Mouse (Mus musculus): ENCODE data around the gene Sh3bp5.

The Sh3bp5 gene

DNA sequence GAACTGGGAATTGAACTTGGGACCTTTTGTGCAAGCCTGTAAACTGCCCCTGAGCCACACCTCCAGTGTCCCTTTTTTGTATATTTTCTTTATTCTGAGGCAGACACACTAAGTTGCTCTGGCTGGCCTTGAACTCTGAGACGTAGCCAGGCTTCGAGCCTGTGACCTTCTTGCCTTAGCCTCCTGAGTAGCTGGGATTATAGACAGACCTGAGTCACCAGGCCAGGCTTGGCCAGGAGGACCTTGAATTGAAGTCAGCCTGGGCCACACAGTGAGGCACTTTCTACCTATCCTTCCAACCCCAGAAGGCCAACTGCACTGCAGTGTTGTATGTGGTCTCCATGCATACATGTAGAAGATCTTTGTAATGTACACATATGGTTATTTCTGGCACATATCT, 39.5 kb downstream of the Sh3bp5 start:
- Histone ChIP-seq H3K36me3 (ENCODE audit: control insufficient read depth, insufficient read depth, low read length, poor library complexity, severe bottlenecking) (peaks cover 16% of the 10 kb centered on the region), H3K27me3 (ENCODE audit: control insufficient read depth, insufficient read depth, low read length, poor library complexity, severe bottlenecking) (no peaks in the 10 kb centered on the region)
- DNase-seq (ENCODE audit: low read depth, low spot score), result no peak

DNA sequence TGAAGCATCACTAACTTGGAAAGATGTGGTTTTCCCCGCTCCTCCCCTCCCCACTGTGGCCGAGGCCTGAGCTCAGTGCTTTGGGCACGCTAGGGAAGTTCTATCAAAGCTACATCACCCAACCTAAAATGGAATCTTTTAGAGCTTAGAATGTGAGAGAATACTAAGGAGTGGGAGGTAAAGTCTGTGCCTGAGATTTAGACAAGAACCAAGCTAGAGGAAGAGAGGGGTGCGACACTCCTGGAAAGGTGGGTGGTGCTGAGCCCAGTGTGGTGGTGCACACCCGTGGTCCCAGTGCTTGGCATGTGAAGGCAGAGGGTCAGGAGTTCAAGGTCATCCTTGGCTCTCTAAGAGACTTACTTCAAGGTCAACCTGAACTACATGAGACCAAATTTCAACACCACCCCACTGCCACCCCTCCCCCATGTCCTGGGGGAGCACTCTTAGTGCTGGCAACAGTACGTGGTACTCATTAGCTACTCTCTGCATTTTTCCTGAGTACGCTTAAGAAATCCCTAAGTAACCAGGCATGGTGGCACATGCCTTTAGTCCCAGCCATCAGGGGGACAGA, 40.2 kb downstream of the Sh3bp5 start:
- H3K27me3 ChIP-seq (ENCODE audit: control insufficient read depth, insufficient read depth, low read length, poor library complexity, severe bottlenecking), result no peaks in the 10 kb centered on the region
- peaks cover 13% of the 10 kb centered on the region for H3K36me3 ChIP-seq (ENCODE audit: control insufficient read depth, insufficient read depth, low read length, poor library complexity, severe bottlenecking)
- no peak for DNase-seq (ENCODE audit: low read depth, low spot score)

GRCm38 (mm10) chr14:31394822-31395532, 40.9 kb downstream of the Sh3bp5 start:
- DNase-seq (ENCODE audit: low read depth, low spot score), result peak; percentile 48
- no peaks in the 10 kb centered on the region for H3K27me3 ChIP-seq (ENCODE audit: control insufficient read depth, insufficient read depth, low read length, poor library complexity, severe bottlenecking)
- peaks cover 13% of the 10 kb centered on the region for H3K36me3 ChIP-seq (ENCODE audit: control insufficient read depth, insufficient read depth, low read length, poor library complexity, severe bottlenecking)

- DNase-seq (ENCODE audit: low read depth, low spot score), result no peak
- no peaks in the 10 kb centered on the region for H3K27me3 ChIP-seq (ENCODE audit: control insufficient read depth, insufficient read depth, low read length, poor library complexity, severe bottlenecking)
- peaks cover 8% of the 10 kb centered on the region for H3K36me3 ChIP-seq (ENCODE audit: control insufficient read depth, insufficient read depth, low read length, poor library complexity, severe bottlenecking)
Measured at GRCm38 (mm10) chr14:31393936-31394630, 41.8 kb downstream of the Sh3bp5 start.

GRCm38 (mm10) chr14:31393546-31393890, 42.4 kb downstream of the Sh3bp5 start:
- peaks cover 8% of the 10 kb centered on the region for H3K36me3 ChIP-seq (ENCODE audit: control insufficient read depth, insufficient read depth, low read length, poor library complexity, severe bottlenecking)
- H3K27me3 ChIP-seq (ENCODE audit: control insufficient read depth, insufficient read depth, low read length, poor library complexity, severe bottlenecking), result no peaks in the 10 kb centered on the region
- DNase-seq (ENCODE audit: low read depth, low spot score), result no peak

DNA sequence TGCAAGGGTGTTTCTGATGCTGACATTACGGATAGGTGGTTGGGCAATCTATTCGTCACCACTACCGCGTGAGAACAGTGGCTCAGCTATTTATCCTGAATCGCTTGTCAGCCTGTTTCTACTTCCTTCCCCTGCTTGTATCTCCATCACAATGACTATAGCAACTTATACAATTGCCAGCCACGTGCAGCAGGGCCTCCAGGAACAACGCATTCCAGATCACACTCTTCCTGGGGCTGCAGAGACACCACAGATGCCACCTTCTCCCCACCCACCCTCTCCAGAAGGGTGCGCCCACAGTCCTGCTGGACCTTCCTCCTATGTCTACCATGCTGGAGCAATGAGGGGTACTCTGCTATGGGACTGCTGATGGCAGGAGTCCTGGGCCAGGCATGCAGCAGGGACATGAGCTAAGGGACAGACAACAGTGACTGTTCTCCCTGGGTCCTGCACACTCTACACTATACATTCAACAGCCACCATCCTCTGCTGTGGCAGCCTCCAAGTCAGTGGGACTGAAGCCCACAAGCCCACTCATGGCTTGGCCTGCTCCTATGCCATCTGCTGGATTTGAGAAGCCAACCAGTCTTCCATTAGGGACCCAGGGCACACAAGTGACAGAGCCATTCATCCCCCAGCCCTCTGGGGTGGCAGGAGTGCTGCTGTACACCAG, 42.9 kb downstream of the Sh3bp5 start:
- DNase-seq (ENCODE audit: low read depth, low spot score), result no peak
- peaks cover 8% of the 10 kb centered on the region for H3K36me3 ChIP-seq (ENCODE audit: control insufficient read depth, insufficient read depth, low read length, poor library complexity, severe bottlenecking)
- no peaks in the 10 kb centered on the region for H3K27me3 ChIP-seq (ENCODE audit: control insufficient read depth, insufficient read depth, low read length, poor library complexity, severe bottlenecking)

- Histone ChIP-seq H3K36me3 (ENCODE audit: control insufficient read depth, insufficient read depth, low read length, poor library complexity, severe bottlenecking) (peaks cover 8% of the 10 kb centered on the region), H3K27me3 (ENCODE audit: control insufficient read depth, insufficient read depth, low read length, poor library complexity, severe bottlenecking) (no peaks in the 10 kb centered on the region)
- DNase-seq (ENCODE audit: low read depth, low spot score), result no peak
Measured at GRCm38 (mm10) chr14:31392300-31392699, 43.6 kb downstream of the Sh3bp5 start.

- DNase-seq (ENCODE audit: low read depth, low spot score), result peak; percentile 76
- Histone ChIP-seq H3K36me3 (ENCODE audit: control insufficient read depth, insufficient read depth, low read length, poor library complexity, severe bottlenecking) (peaks cover 12% of the 10 kb centered on the region), H3K27me3 (ENCODE audit: control insufficient read depth, insufficient read depth, low read length, poor library complexity, severe bottlenecking) (no peaks in the 10 kb centered on the region)
Measured at GRCm38 (mm10) chr14:31389421-31390147, 46.3 kb downstream of the Sh3bp5 start.

DNA sequence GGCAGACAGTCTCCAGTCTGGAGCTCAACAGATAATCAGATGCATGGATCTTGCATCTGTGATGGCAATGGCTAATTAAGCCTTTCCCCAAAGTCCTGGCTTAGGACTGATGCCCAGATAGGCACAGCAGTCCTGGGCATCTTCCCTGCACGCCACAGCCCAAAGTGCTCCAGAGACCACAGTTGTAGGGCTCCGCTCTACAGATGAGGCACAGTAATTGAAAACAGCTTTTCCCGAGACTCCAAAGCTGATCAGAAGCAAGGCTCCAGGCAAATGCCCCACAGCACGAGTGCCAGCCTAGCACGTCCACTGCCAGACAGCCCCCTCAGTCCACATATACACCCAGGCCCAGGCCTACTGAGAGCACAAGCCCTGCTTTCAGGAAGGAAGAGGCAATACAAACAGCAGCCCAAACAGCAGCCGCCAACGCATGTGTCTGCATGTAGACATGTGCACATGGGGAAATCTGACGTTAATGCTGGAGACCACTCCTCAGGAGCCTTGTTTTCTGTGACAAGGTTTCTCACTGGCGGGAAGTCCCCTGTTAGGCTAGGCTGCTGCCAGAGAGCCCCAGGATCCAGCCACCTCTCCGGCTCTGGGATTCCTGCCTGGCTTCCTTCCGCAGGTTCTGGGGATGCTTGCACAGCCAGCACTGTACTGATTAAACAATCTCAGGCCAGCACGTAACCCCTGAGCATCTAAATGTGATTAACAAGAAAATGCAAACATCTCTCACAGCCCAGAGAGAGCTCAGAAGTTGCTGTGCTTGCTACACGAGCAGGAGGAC, 47.6 kb downstream of the Sh3bp5 start:
- peaks cover 11% of the 10 kb centered on the region for H3K36me3 ChIP-seq (ENCODE audit: control insufficient read depth, insufficient read depth, low read length, poor library complexity, severe bottlenecking)
- no peak for DNase-seq (ENCODE audit: low read depth, low spot score)
- H3K27me3 ChIP-seq (ENCODE audit: control insufficient read depth, insufficient read depth, low read length, poor library complexity, severe bottlenecking), result no peaks in the 10 kb centered on the region

DNA sequence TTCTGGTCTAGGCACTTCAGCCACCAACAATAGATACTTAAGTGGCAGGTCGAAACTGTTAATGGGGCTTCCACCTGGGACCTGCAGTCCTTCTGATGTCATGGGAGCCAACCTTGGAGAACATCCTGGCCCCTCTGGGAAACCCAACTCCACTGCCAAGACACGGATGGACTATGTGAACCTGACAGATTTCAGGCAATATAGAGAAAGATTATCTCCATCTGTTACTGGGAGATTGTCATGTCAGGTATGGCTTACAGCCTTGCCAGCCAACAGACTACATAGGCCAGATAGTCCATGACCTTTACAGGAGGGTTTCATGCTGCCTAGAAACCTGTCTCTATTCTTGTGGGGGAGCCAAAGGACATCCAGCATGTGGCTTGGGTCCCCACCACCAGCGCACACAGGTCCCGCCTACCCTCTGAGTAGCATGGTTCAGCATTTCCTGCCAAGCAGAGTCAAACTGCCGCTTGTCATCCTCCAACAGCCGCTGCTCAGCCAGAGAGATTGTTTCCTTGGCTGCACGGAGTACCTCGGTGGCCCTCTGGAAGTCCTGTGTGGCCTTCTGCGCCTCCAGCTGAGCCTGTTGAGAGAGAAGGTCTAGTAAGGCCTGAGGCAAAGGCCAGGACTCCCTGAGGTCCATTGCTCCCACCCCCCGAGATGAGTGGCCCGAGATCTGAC, 48.4 kb downstream of the Sh3bp5 start:
- peak; percentile 27 for DNase-seq (ENCODE audit: low read depth, low spot score)
- no peaks in the 10 kb centered on the region for H3K27me3 ChIP-seq (ENCODE audit: control insufficient read depth, insufficient read depth, low read length, poor library complexity, severe bottlenecking)
- H3K36me3 ChIP-seq (ENCODE audit: control insufficient read depth, insufficient read depth, low read length, poor library complexity, severe bottlenecking), result peaks cover 17% of the 10 kb centered on the region

DNA sequence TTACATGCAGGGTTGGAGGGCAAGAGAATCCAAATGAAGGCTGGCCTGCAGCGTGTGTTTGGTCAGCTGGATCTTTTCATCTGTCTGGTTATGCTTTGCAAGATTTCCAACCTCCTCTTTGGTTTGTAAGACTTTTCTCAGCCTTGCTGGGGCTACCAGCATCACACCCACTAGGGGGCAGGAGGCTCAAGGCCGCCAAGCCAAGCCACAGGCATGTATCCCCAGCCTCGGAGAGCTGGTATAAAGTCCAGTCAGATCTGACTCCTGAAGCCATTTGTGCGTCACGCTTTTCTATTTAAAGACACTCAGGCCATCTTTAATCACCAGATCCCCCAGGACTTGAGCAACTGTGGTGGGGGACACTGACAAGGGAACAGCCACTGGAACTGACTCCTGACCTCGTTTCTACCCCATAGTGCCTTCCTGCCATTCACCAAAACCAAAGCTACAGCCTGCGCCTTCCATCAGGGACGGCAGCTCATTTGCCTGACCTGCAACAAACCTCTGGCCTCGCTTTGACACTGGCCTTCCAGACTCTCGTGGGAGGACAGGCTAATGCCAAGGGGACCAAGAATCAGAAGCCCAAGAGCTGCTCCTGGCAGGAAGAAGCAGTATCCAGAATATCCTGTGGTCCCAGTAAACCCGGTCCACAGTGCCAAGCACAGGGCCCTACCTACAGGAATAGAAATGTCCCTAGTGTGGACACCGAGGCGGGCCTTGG, 49.7 kb downstream of the Sh3bp5 start:
- H3K36me3 ChIP-seq (ENCODE audit: control insufficient read depth, insufficient read depth, low read length, poor library complexity, severe bottlenecking), result peaks cover 17% of the 10 kb centered on the region
- peak; percentile 83 for DNase-seq (ENCODE audit: low read depth, low spot score)
- H3K27me3 ChIP-seq (ENCODE audit: control insufficient read depth, insufficient read depth, low read length, poor library complexity, severe bottlenecking), result no peaks in the 10 kb centered on the region

- DNase-seq (ENCODE audit: low read depth, low spot score), result no peak
- Histone ChIP-seq H3K36me3 (ENCODE audit: control insufficient read depth, insufficient read depth, low read length, poor library complexity, severe bottlenecking) (peaks cover 18% of the 10 kb centered on the region), H3K27me3 (ENCODE audit: control insufficient read depth, insufficient read depth, low read length, poor library complexity, severe bottlenecking) (no peaks in the 10 kb centered on the region)
Measured at GRCm38 (mm10) chr14:31385406-31385805, 50.5 kb downstream of the Sh3bp5 start.
